Mouse (Mus musculus) right cerebral cortex, postnatal 36 days (tissue): Measurements from ENCODE around the gene Ppp1r10.

Experiments used
- DNase-seq, 2 experiments: peaks; one replicate each; pipeline ENCODE4 v3.0.0; 2022; ENCODE audit warnings: low spot score in 2 of 2, mixed read lengths in 1 of 2

Ppp1r10 gene

DNA sequence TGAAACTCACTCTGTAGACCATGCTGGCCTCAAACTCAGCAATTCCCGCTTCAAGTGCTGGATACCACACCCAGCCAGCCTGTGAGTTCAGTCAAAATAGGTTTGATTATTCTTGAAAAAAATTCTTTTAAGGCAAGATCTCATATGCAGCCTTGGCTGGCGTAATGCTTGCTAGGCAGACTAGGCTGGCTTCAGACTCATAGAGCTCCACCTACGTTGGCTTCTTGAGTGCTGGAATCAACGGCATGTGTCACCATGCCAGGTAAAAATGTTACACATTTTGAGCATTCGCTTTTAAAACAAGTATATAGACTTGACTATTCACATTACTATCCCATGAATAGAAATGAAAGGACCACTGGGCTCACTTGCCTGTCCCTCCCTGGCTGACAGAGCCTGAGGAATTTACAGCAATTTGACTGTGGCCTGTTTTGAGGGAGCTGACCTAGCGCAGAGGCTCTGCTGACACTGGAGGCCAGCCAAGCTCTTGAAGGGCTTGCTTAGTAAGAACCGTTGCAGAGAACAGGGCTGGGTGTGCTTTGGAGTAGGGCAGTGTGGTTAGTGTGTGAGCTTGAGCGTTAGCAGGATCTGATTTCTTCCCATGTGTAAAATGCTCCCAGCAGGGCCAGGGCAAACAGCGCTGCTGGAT is 12.8 kb upstream of the Ppp1r10 start:
- no peak for DNase-seq

DNA sequence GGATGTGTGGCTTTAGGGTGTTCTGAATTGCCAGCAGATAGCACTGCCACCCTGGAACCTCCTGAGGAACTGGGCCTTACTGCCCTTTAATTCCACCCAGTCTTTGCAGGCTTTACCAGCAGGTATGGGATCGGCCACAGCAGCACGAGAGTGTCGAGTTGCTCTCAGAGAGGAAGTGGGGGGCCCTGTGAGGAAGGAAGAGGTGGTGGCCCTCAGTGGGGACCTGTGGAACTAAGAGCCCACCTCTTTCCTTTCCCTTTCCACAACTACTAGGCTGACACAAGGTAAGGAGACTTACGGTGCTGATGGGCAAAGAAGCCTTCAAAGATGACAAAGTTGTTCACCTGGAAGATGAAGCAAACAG is 12.3 kb upstream of the Ppp1r10 start:
- DNase-seq = no peak

- no peak for DNase-seq
These were observed 10.6 kb upstream of the Ppp1r10 start for GRCm38 (mm10) chr17:35905587-35905986.

GRCm38 (mm10) chr17:35907609-35908008 is 8.6 kb upstream of the Ppp1r10 start:
- no peak for DNase-seq

GRCm38 (mm10) chr17:35909186-35909918 is 6.9 kb upstream of the Ppp1r10 start:
- peak in 1 of 2 experiments; percentile 39 for DNase-seq

DNA sequence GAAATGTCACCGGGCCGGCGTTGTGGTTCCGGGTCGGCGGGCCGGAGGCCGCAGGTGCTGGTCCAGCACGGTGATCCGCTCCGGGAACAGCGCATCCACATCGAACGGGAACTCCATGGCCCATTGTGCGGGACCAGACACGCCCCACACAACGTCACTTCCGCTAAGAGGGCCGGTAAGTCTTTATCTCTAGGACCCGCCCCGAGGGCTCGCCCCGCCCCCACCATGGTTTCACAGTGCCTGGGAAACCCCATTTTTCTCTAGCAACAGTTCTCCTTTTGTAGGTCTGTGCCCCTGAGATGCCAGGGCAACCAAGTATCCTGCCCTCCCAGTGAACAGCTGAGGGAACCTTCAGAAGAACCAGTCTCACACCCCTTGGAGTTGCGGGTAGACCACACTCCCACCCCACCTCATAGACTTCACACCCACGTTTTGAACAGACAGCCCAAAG is 6.3 kb upstream of the Ppp1r10 start, which contains the start of gene Atat1:
Gene Atat1 (minus strand): TSS at position 157 of the 451 bp plus-strand sequence.
- DNase-seq = peak; percentile 90 to 92

DNA sequence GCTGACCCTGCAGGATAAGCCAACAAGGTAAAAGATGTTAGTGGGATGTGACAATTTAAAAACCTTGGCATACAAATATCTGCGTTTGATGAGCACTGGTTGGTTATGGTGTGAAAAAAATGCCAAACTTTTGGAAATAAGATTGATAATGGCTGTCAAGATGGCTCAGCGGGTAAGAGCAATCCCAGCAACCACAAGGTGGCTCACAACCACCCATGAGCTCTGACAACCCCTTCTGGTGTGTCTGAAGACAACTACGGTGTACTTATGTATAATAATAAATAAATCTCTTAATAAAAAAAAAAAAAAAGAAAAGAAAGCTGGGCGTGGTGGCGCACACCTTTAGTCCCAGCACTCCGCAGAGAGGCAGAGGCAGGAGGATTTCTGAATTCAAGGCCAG is 1.3 kb upstream of the Ppp1r10 start:
- no peak for DNase-seq

- no peak for DNase-seq
These were observed 517 bp upstream of the Ppp1r10 start for GRCm38 (mm10) chr17:35915538-35916296.

GRCm38 (mm10) chr17:35917143-35917462 is 869 bp downstream of the Ppp1r10 start:
- no peak for DNase-seq

DNA sequence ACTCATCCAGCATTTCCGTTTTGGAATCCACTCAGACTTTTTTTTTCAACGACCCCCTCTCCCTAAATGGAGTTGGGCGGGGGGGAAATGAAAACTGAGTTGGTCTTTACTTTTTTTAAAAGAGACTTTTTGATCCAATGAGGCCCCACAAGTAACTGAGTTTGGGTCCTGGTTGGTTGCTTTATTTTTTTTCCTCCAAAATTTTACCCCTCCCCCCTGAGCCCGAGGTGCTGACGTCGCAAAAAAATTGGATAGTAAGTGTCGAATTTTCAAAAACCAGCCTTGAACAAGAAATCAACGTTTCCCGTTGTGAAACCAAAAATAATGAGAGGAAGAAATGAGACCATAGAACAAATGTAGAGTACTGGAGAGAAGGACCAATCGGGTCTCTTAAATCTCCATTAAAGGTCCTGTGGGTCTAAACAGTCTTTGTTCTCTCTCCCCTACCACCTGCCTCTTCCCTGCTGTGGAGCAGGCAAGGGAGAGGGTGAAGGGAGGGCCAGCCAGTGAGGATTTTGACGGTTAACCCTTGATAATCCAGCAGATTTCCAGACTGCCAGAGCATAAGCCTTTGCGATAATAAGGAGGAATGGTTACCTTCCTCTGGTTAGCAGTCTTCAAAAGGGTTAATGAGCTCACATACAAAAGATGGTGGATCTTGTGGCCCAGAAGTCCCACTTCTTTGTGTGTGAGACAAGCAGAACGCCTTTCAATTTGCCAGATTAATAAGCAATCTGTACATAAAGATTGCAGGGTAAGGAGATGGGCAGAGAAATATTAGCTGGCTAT is 1.4 kb downstream of the Ppp1r10 start:
- DNase-seq = no peak

GRCm38 (mm10) chr17:35918276-35919059 is 2.2 kb downstream of the Ppp1r10 start:
- DNase-seq = no peak

GRCm38 (mm10) chr17:35919060-35919715 is 3.0 kb downstream of the Ppp1r10 start:
- DNase-seq = peak; percentile 92 to 95

DNA sequence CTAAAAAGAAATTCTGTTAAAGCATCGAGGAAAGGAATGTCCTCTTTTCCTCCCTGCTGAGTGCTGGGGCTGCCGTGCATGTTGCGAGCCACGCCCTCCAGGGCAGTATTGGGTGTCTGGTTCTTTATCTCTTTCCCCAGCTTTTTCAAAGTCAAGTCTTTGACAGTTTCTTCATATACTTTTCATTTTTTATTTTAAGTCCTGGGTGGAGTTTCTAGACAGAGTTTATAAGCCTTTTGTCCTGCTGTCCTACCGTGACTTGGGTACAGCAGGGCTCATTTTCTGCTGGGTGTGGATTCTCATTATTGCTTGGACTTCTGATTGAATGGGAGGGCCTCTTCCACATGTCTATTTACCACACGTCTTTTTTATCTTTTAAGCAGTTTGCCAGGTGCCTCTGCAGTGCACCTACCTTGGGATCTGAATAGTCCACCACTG is 3.6 kb downstream of the Ppp1r10 start:
- no peak for DNase-seq

GRCm38 (mm10) chr17:35920384-35920783 is 4.2 kb downstream of the Ppp1r10 start:
- DNase-seq = no peak

DNA sequence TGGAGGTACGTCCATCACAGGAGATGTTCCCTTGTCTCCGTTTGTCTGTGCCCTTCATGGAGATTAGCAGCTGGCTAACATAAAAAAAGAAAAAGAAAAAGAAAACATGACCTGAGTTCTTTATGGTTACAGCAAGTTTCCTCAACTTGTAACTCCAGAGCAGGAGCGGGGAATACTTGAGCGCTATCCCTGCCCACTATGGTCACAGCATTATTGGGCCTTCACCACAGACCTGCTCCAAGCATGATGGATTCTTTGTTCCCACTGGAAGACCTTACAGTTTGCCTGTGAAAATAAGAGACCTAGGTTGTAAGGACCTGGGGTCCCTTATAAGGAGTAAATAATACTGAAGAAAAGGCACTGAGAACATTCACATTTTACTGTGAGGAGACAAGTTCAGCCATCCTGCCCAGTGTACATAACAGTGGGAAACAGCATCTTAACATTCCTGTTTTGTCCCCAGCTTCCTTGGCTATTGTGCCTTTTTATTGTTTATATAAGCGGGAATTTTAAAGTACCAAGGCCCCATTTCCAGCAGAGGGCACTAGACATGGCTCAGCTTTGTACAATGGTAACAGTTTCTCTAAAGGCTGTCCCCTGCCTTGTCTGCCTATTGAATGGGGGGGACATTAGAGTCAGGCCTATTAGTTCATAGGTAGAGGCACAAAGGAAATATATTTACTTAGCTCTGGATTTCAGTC is 4.8 kb downstream of the Ppp1r10 start:
- DNase-seq = peak in 1 of 2 experiments; percentile 32

- DNase-seq = no peak
These were observed 5.5 kb downstream of the Ppp1r10 start for GRCm38 (mm10) chr17:35921710-35922109.

- peak in 1 of 2 experiments; percentile 1 for DNase-seq
These were observed 6.3 kb downstream of the Ppp1r10 start for GRCm38 (mm10) chr17:35922566-35922965.

DNA sequence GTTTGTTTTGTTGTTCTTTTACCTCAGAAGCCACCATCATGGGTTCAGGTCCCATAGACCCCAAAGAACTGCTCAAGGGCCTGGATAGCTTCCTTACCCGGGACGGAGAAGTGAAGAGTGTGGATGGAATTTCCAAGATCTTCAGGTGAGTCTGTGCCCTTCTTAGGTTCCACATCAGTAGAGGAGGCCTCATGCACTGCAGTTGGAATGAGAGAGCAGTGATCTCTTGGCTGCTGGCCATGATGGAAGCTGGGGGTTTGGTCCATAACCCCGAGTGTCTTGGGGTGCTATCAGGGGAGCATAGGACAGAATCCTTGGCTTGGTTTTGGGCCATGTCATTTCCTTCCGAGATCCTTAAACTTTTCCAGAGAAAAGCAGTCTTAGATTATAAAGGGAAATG is 7.0 kb downstream of the Ppp1r10 start:
- DNase-seq = peak in 1 of 2 experiments; percentile 0

GRCm38 (mm10) chr17:35927471-35927870 is 11.2 kb downstream of the Ppp1r10 start:
- no peak for DNase-seq

DNA sequence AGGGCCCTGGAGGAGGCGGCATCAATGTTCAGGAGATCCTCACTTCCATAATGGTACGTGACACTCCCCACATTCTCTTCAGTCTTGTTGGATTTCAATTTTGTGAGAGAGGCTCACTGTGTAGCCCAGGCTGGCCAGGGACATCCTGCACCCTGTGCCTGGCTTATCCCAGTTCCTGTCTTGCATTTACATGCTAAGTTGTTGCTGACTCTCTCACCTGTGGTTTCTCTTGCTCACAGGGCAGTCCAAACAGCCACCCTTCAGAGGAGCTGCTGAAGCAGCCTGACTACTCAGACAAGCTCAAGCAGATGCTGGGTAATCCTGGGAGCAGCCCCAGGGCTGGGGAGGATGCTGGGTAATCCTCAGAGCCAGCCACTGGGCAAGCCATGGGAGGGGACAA is 13.3 kb downstream of the Ppp1r10 start:
- DNase-seq = no peak
